Mouse (Mus musculus) testis, adult 2 months (tissue): ENCODE results near the gene Cog1.

Experiments used
- CTCF ChIP-seq: fragments of 200-500 bp; IDR thresholded peaks from 2 replicates; pipeline ENCODE4 v1.5.1; 2012; ENCODE audit warnings: low read depth, mild to moderate bottlenecking, inconsistent platforms, low read length, moderate library complexity; ENCODE audit not compliant: control insufficient read depth, insufficient read depth, insufficient replicate concordance
- POLR2A ChIP-seq: fragments of 200-500 bp; IDR thresholded peaks from 2 replicates; pipeline ENCODE4 v1.6.1; 2012; ENCODE audit warnings: low read depth, mild to moderate bottlenecking, inconsistent platforms, low read length, moderate library complexity; ENCODE audit not compliant: control insufficient read depth

GRCm38 (mm10) chr11:113654561-113655270 is 5.7 kb downstream of the Cog1 start:
- TF ChIP-seq POLR2A (no peak), CTCF (no peak)
